Mouse (Mus musculus) left cerebral cortex, adult 2 months (tissue): ENCODE data around the gene Atp9a. TPM values are rescaled to one million over a fixed set of nuclear protein-coding genes. Genes with fewer than 3 reads are reported as not detected.

Source experiments
- DNase-seq, 2 experiments: peaks; one replicate each; pipeline ENCODE4 v3.0.0; 2021 to 2022; ENCODE audit warnings: low spot score in 2 of 2, mixed read lengths in 1 of 2; ENCODE audit errors: extremely low spot score in 1 of 2
- H3K27ac ChIP-seq: fragments of 200-600 bp; 2 replicates; pipeline ENCODE4 v1.8.1; 2022
- H3K4me3 ChIP-seq: fragments of 200-600 bp; 2 replicates; pipeline ENCODE4 v1.8.1; 2022
- CTCF ChIP-seq: fragments of 200-600 bp; IDR thresholded peaks from 2 replicates; pipeline ENCODE4 v1.8.1; 2022; ENCODE audit warnings: antibody characterized with exemption, mild to moderate bottlenecking, moderate library complexity
- intact Hi-C: fragments of 180-260 bp; cut with DNase I; formaldehyde crosslinking; loops from one replicate; pipeline ENCODE4 v1.15.1; 2025
- microRNA-seq, 2 experiments: library from miRNA; unstranded; fragments of <30 nt; microRNA quantifications; one replicate each; pipeline ENCODE4 v1.2.0; 2021
- total RNA-seq, 2 experiments: library from RNA; stranded (reverse); gene quantifications; 2 replicates each; pipeline ENCODE4 v1.2.3; 2021

Atp9a gene
- total RNA-seq, 2 experiments from 2014 or later: 406 to 408 TPM

GRCm38 (mm10) chr2:168590168-168590551 is 152.0 kb downstream of the Atp9a start:
- intact Hi-C loops: no loop called here
- peak overlapping the region; percentile 32 for H3K4me3 ChIP-seq
- DNase-seq: no peak
- no peak for TF ChIP-seq CTCF
- H3K27ac ChIP-seq: no peak overlapping the region

- Histone ChIP-seq H3K27ac (no peak overlapping the region), H3K4me3 (peak overlapping the region; percentile 32)
- no peak; the same call in 1 of the 2 replicates for TF ChIP-seq CTCF
- peak in 1 of 2 experiments; percentile 25 for DNase-seq
- intact Hi-C loops: no loop called here
Measured at GRCm38 (mm10) chr2:168589368-168590167, 152.6 kb downstream of the Atp9a start.

GRCm38 (mm10) chr2:168588591-168589367 is 153.4 kb downstream of the Atp9a start:
- peak in 1 of 2 experiments; percentile 35 for DNase-seq
- Histone ChIP-seq H3K4me3 (peak overlapping the region; percentile 32), H3K27ac (no peak overlapping the region)
- TF ChIP-seq CTCF: no peak; the same call in 1 of the 2 replicates
- intact Hi-C loops: no loop called here

GRCm38 (mm10) chr2:168587159-168587558 is 155.1 kb downstream of the Atp9a start:
- no peak for DNase-seq
- intact Hi-C loops: no loop called here
- no peak overlapping the region for H3K27ac ChIP-seq
- H3K4me3 ChIP-seq: no peak overlapping the region
- TF ChIP-seq CTCF: no peak

- no peak overlapping the region for H3K27ac ChIP-seq
- no peak for TF ChIP-seq CTCF
- no peak for DNase-seq
- intact Hi-C loops: no loop called here
- H3K4me3 ChIP-seq: no peak overlapping the region
Measured at GRCm38 (mm10) chr2:168586512-168586911, 155.7 kb downstream of the Atp9a start.

- Histone ChIP-seq H3K4me3 (no peak overlapping the region), H3K27ac (no peak overlapping the region)
- TF ChIP-seq CTCF: no peak
- intact Hi-C loops: no loop called here
- DNase-seq: no peak
Measured at GRCm38 (mm10) chr2:168584857-168585256, 157.4 kb downstream of the Atp9a start.

Small RNA genes lying within 50 kb of the gene (microRNA-seq; reads per million reads assigned to microRNA genes)
- gene Mir7004: 15.1 to 15.6 reads per million in 2 experiments

Other genes with a start within 250 kb of the Atp9a start
- gene Nfatc2, start 140.8 kb downstream of the Atp9a start, total RNA-seq: 10 to 100 TPM; 11.2 to 12.1 TPM
- gene Sall4, start 25.5 kb upstream of the Atp9a start, total RNA-seq: under 1 TPM; 0.14 to 0.51 TPM
- gene Zfp64, start 213.2 kb upstream of the Atp9a start, total RNA-seq: 10 to 100 TPM; 15.9 to 17.2 TPM